Mouse (Mus musculus): Measurements from ENCODE around the gene Nt5c3. TPM values are rescaled to one million over a fixed set of nuclear protein-coding genes. Genes with fewer than 3 reads are reported as not detected.

The Nt5c3 gene
- polyA plus RNA-seq, 1 experiment = 21.4 TPM

DNA sequence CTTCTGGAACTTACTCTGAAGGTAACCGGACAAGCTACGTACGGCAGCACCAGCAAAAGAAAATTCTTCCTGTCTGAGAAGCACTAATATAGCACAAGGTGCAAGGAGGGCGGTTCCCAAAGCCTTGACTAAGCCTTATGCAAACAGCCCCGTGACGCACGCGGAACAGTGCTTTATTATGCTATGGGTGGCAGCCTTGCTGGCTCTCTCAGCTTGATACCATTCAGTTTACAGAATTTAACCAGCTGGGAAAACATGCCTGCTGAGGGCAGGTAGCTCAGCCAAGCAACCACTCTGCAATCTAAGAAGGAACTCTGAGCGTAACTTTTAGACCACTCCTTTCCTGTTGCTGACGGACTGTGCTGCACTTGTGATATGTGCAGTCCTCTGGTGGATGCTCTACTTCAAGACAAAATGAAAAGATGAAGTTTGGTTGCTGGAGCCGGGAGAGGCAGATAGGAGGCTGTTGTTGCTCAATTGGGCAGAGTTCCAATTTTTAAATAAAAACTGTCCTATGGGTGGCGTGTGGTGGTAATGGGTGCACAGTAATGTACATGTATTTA lies 21.8 kb downstream of the Nt5c3 start:
- H3K4me1 ChIP-seq (ENCODE audit: control insufficient read depth, insufficient read depth, low read length) = peaks cover 4% of the 10 kb centered on the region
- no peaks in the 10 kb centered on the region for H3K36me3 ChIP-seq (ENCODE audit: control insufficient read depth, insufficient read depth, low read length, poor library complexity, severe bottlenecking)
- 0 out of 2 replicates have a peak overlapping the region, but pooled peaks have one; percentile 5 for H3K27ac ChIP-seq (ENCODE audit: insufficient read depth, low read length)
- no peaks in the 10 kb centered on the region for H3K9me3 ChIP-seq (replicated peaks; ENCODE audit: control insufficient read depth, insufficient read depth, low read length, poor library complexity, severe bottlenecking)
- no peak overlapping the region; the same call in 1 of the 2 replicates for H3K4me3 ChIP-seq (ENCODE audit: low read depth, low read length)
- no peak for TF ChIP-seq CTCF (IDR thresholded peaks at IDR 0.05; ENCODE audit: low read depth, low read length)
- peak; percentile 75 for TF ChIP-seq EP300 (IDR thresholded peaks at IDR 0.05; ENCODE audit: insufficient read depth, low read depth, low read length)
- TF ChIP-seq POLR2A (IDR thresholded peaks at IDR 0.05; ENCODE audit: insufficient read depth, low read length) = no peak
- H3K27me3 ChIP-seq (ENCODE audit: control insufficient read depth, insufficient read depth, low read length, poor library complexity, severe bottlenecking) = no peaks in the 10 kb centered on the region
- H3K9ac ChIP-seq (ENCODE audit: low read depth, poor library complexity, severe bottlenecking) = no peak overlapping the region

DNA sequence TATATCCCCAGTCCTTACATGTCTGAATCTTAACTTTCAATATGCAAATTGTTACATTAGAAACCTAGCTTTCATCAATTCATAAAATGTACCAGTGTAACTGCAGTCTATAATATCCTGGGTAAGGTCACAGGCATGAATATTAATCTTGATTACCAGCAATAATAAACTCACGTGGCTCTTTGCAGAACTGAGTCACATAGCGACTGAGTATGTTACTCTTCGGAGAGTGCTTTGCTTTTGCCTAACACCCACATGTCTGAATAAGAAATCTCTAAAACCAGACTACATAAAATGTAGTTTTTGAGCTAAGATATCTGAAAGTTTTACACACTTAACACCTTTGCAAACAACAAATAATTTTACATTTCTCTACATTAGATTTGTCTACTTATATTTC lies 22.4 kb downstream of the Nt5c3 start:
- H3K27me3 ChIP-seq (ENCODE audit: control insufficient read depth, insufficient read depth, low read length, poor library complexity, severe bottlenecking) = no peaks in the 10 kb centered on the region
- TF ChIP-seq EP300 (IDR thresholded peaks at IDR 0.05; ENCODE audit: insufficient read depth, low read depth, low read length) = no peak
- TF ChIP-seq CTCF (IDR thresholded peaks at IDR 0.05; ENCODE audit: low read depth, low read length) = no peak
- TF ChIP-seq POLR2A (IDR thresholded peaks at IDR 0.05; ENCODE audit: insufficient read depth, low read length) = no peak
- H3K9ac ChIP-seq (ENCODE audit: low read depth, poor library complexity, severe bottlenecking) = no peak overlapping the region
- H3K4me1 ChIP-seq (ENCODE audit: control insufficient read depth, insufficient read depth, low read length) = peaks cover 4% of the 10 kb centered on the region
- no peaks in the 10 kb centered on the region for H3K36me3 ChIP-seq (ENCODE audit: control insufficient read depth, insufficient read depth, low read length, poor library complexity, severe bottlenecking)
- H3K27ac ChIP-seq (ENCODE audit: insufficient read depth, low read length) = no peak overlapping the region
- H3K9me3 ChIP-seq (replicated peaks; ENCODE audit: control insufficient read depth, insufficient read depth, low read length, poor library complexity, severe bottlenecking) = no peaks in the 10 kb centered on the region
- no peak overlapping the region for H3K4me3 ChIP-seq (ENCODE audit: low read depth, low read length)

DNA sequence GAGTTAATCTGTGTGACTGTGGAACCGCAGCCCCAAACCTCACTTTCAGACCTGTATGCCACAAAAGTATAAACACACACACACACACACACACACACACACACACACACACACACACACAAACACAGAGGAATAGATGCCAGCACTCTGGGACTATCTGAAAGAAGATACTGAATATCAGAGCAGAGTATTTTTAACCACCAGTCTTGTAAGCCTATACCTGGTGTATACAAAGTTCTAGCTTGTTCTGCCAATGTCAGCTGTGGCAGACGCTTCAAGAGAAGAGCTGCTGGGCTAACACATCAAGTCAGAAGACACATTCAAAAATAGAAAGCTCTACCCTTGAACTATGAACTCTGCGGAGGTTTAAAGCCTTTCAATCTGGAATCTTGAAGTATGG lies 24.1 kb downstream of the Nt5c3 start:
- Histone ChIP-seq H3K4me3 (ENCODE audit: low read depth, low read length) (no peak overlapping the region), H3K27me3 (ENCODE audit: control insufficient read depth, insufficient read depth, low read length, poor library complexity, severe bottlenecking) (no peaks in the 10 kb centered on the region), H3K9me3 (replicated peaks; ENCODE audit: control insufficient read depth, insufficient read depth, low read length, poor library complexity, severe bottlenecking) (no peaks in the 10 kb centered on the region), H3K9ac (ENCODE audit: low read depth, poor library complexity, severe bottlenecking) (no peak overlapping the region), H3K27ac (ENCODE audit: insufficient read depth, low read length) (no peak overlapping the region), H3K4me1 (ENCODE audit: control insufficient read depth, insufficient read depth, low read length) (peaks cover 4% of the 10 kb centered on the region), H3K36me3 (ENCODE audit: control insufficient read depth, insufficient read depth, low read length, poor library complexity, severe bottlenecking) (no peaks in the 10 kb centered on the region)
- TF ChIP-seq EP300 (IDR thresholded peaks at IDR 0.05; ENCODE audit: insufficient read depth, low read depth, low read length) = no peak
- TF ChIP-seq CTCF (IDR thresholded peaks at IDR 0.05; ENCODE audit: low read depth, low read length) = no peak
- TF ChIP-seq POLR2A (IDR thresholded peaks at IDR 0.05; ENCODE audit: insufficient read depth, low read length) = no peak

- Histone ChIP-seq H3K4me3 (ENCODE audit: low read depth, low read length) (no peak overlapping the region), H3K36me3 (ENCODE audit: control insufficient read depth, insufficient read depth, low read length, poor library complexity, severe bottlenecking) (peaks cover 12% of the 10 kb centered on the region)
- TF ChIP-seq POLR2A (IDR thresholded peaks at IDR 0.05; ENCODE audit: insufficient read depth, low read length) (no peak), CTCF (IDR thresholded peaks at IDR 0.05; ENCODE audit: low read depth, low read length) (no peak), EP300 (IDR thresholded peaks at IDR 0.05; ENCODE audit: insufficient read depth, low read depth, low read length) (no peak)
Observed at GRCm38 (mm10) chr6:56890762-56891161, 33.0 kb downstream of the Nt5c3 start.

DNA sequence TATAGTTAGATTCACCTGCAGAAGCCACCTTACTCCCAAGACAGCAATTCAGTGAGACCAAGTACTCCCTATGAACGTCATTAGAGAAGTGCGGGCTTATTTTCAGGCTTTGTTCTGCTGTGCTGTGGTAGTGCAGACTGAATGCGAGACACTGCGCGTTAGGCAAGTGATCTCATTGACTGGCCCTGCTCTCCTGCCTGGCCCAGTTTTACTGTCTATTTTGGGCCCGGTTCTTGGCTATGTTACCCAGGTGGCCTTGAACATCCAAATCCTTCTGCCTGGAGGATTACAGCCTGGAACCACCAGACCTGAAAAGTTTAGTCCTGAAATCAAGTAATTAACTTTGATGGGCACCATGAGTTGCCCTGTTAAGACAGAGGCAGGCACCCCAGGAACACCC lies 35.2 kb downstream of the Nt5c3 start:
- Histone ChIP-seq H3K9me3 (replicated peaks; ENCODE audit: control insufficient read depth, insufficient read depth, low read length, poor library complexity, severe bottlenecking) (no peaks in the 10 kb centered on the region), H3K27me3 (ENCODE audit: control insufficient read depth, insufficient read depth, low read length, poor library complexity, severe bottlenecking) (no peaks in the 10 kb centered on the region), H3K4me3 (ENCODE audit: low read depth, low read length) (no peak overlapping the region), H3K9ac (ENCODE audit: low read depth, poor library complexity, severe bottlenecking) (no peak overlapping the region), H3K4me1 (ENCODE audit: control insufficient read depth, insufficient read depth, low read length) (no peaks in the 10 kb centered on the region), H3K36me3 (ENCODE audit: control insufficient read depth, insufficient read depth, low read length, poor library complexity, severe bottlenecking) (peaks cover 16% of the 10 kb centered on the region), H3K27ac (ENCODE audit: insufficient read depth, low read length) (no peak overlapping the region)
- TF ChIP-seq CTCF (IDR thresholded peaks at IDR 0.05; ENCODE audit: low read depth, low read length) = no peak
- no peak for TF ChIP-seq POLR2A (IDR thresholded peaks at IDR 0.05; ENCODE audit: insufficient read depth, low read length)
- TF ChIP-seq EP300 (IDR thresholded peaks at IDR 0.05; ENCODE audit: insufficient read depth, low read depth, low read length) = no peak

More at GRCm38 (mm10) chr6:56890762-56891161, 33.0 kb downstream of the Nt5c3 start:
- Histone ChIP-seq H3K4me1 (ENCODE audit: control insufficient read depth, insufficient read depth, low read length) (no peaks in the 10 kb centered on the region), H3K27ac (ENCODE audit: insufficient read depth, low read length) (no peak overlapping the region), H3K9ac (ENCODE audit: low read depth, poor library complexity, severe bottlenecking) (no peak overlapping the region), H3K9me3 (replicated peaks; ENCODE audit: control insufficient read depth, insufficient read depth, low read length, poor library complexity, severe bottlenecking) (no peaks in the 10 kb centered on the region), H3K27me3 (ENCODE audit: control insufficient read depth, insufficient read depth, low read length, poor library complexity, severe bottlenecking) (no peaks in the 10 kb centered on the region)

- Histone ChIP-seq H3K27me3 (ENCODE audit: control insufficient read depth, insufficient read depth, low read length, poor library complexity, severe bottlenecking) (no peaks in the 10 kb centered on the region), H3K27ac (ENCODE audit: insufficient read depth, low read length) (no peak overlapping the region), H3K4me3 (ENCODE audit: low read depth, low read length) (no peak overlapping the region), H3K9me3 (replicated peaks; ENCODE audit: control insufficient read depth, insufficient read depth, low read length, poor library complexity, severe bottlenecking) (no peaks in the 10 kb centered on the region), H3K4me1 (ENCODE audit: control insufficient read depth, insufficient read depth, low read length) (no peaks in the 10 kb centered on the region), H3K36me3 (ENCODE audit: control insufficient read depth, insufficient read depth, low read length, poor library complexity, severe bottlenecking) (peaks cover 45% of the 10 kb centered on the region), H3K9ac (ENCODE audit: low read depth, poor library complexity, severe bottlenecking) (no peak overlapping the region)
- TF ChIP-seq CTCF (IDR thresholded peaks at IDR 0.05; ENCODE audit: low read depth, low read length) (no peak), EP300 (IDR thresholded peaks at IDR 0.05; ENCODE audit: insufficient read depth, low read depth, low read length) (no peak), POLR2A (IDR thresholded peaks at IDR 0.05; ENCODE audit: insufficient read depth, low read length) (no peak)
Observed at GRCm38 (mm10) chr6:56879352-56879955, 44.3 kb downstream of the Nt5c3 start.
